Mouse (Mus musculus) kidney, postnatal 25 days (tissue): ENCODE results near the gene Gm10382.

ENCODE experiments used
- DNase-seq, 2 experiments: peaks; one replicate each; pipeline ENCODE4 v3.0.0; 2021; ENCODE audit warnings: mixed read lengths in 2 of 2

The Gm10382 gene

DNA sequence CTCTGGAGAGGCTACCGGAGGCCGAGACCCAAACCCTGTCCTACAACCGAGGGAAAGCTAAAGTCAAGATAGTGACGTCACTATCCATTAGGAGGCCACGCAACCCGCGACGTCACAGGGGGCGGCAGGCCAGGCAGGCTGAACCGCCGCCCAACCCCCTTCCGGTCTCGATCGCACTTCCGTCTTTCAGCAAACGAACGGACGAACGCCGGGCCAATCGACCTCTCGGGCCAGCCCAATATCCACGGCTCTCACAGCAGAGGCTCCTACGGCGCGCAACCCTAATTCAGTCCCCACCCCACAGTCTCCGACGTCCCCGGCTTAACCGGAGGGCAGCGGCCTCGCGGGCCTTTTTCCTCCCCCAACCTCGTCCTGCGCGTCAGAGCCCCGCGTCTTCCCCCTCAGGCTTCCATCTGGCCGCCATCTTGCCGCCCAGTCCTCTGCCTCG, at the start of gene Gm10382:
Gene Gm10382 (plus strand): TSS at position 192 of the 448 bp plus-strand sequence.
- DNase-seq, result peak; percentile 90 to 94

- DNase-seq, result peak in 1 of 2 experiments; percentile 27
Measured at GRCm38 (mm10) chr5:125339851-125340531, 49.1 kb upstream of the Gm10382 start.

- DNase-seq, result peak; percentile 92 to 93
Measured at GRCm38 (mm10) chr5:125340547-125341262, 48.4 kb upstream of the Gm10382 start, which contains the start of gene Scarb1. TSS of gene Scarb1 (minus strand) at chr5:125341094.

DNA sequence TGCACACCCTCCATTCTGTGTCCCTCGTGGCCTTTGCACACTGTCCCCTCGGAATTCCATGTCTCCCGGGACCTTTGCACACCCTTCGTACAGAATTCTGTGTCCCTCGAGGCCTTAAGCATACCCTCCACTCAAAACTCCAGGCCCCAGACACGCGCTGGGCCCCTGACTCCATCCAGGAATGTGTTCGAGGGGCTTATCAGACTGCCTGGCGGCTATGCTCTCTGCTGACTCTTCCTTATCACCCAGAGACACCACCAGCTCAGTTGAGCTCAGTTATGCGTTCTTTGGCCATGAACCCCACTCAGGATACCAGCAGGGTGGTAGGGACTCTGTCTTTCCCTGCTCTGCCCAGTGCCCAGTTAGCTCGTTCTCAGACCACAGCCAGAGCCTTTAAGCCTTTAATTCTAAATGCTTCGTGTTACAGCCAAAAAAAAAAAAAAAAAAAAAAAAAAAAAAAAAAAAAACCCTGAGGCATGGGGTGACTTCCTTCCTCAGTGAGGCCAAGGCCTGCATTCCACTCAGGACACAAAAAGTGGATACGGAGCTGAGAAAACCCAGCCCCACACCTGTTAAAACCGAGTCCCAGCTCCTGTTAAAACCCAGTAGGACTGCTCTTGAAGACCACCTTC, 47.5 kb upstream of the Gm10382 start:
- DNase-seq, result no peak

DNA sequence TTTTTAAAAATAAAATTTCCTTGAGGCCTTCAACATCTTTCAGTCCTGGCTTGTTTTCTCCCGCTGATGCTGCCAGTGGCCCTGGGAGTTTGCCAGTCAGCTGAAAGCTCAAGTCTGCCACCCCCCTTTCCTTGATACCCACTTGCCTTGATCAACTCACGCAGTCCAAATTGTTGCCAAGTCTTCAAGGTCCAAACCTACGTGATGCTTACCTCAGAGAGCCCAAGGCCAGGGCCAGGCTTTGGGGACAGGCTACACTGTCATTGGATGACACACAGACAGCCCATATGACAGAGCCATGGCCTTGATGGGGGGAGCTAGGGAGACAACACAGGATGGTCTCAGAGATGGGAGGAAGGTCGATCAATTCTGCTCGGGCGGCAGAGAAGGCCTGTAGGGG, 44.8 kb upstream of the Gm10382 start:
- no peak for DNase-seq

- no peak for DNase-seq
Measured at GRCm38 (mm10) chr5:125348067-125348466, 41.1 kb upstream of the Gm10382 start.

GRCm38 (mm10) chr5:125348487-125348886, 40.6 kb upstream of the Gm10382 start:
- peak in 1 of 2 experiments; percentile 69 for DNase-seq

- DNase-seq, result no peak
Measured at GRCm38 (mm10) chr5:125349391-125349790, 39.7 kb upstream of the Gm10382 start.

- no peak for DNase-seq
Measured at GRCm38 (mm10) chr5:125351057-125351456, 38.1 kb upstream of the Gm10382 start.

DNA sequence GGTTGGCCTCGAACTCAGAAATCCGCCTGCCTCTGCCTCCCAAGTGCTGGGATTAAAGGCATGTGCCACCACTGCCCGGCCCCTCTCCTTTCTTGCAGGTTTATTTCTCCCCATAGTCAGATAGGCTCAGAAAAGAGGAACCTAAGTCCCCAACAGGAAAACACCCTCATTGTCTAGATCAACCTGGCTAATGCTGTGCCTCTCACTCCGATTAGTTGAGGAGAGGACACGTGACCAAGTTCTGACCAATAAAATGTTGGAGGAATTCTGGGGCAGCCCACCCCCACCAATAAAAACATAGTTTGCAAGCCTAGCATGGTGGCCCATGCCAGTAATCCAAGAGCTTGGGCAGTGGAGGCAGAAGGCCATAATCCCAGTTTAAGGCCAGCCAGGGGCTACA, 37.2 kb upstream of the Gm10382 start:
- no peak for DNase-seq

DNA sequence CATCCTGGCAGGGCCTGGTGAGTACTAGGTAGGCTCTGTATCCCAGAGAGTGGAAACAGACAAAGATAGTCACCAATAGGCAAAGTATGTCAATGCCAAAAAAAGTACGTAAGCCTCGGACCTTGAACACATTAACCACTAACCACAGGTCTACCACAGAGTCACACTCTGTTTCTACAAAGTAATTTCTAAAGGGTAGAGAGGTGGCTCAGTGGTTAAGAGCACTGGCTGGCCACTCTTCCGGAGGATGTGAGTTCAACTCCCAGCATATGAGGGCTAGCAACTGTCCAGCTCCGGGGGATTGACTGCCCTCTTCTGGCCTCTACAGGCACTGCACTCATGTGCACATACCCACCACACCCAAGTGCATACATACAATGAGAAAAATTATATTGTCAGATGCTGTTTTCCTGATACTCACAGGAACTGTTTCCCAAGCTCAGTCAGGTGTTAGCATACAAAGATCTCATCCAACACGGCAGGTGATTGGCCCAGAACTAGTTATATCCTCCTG, 36.3 kb upstream of the Gm10382 start:
- DNase-seq, result no peak

GRCm38 (mm10) chr5:125354885-125355492, 34.1 kb upstream of the Gm10382 start:
- no peak for DNase-seq

- no peak for DNase-seq
Measured at GRCm38 (mm10) chr5:125355650-125356049, 33.5 kb upstream of the Gm10382 start.

DNA sequence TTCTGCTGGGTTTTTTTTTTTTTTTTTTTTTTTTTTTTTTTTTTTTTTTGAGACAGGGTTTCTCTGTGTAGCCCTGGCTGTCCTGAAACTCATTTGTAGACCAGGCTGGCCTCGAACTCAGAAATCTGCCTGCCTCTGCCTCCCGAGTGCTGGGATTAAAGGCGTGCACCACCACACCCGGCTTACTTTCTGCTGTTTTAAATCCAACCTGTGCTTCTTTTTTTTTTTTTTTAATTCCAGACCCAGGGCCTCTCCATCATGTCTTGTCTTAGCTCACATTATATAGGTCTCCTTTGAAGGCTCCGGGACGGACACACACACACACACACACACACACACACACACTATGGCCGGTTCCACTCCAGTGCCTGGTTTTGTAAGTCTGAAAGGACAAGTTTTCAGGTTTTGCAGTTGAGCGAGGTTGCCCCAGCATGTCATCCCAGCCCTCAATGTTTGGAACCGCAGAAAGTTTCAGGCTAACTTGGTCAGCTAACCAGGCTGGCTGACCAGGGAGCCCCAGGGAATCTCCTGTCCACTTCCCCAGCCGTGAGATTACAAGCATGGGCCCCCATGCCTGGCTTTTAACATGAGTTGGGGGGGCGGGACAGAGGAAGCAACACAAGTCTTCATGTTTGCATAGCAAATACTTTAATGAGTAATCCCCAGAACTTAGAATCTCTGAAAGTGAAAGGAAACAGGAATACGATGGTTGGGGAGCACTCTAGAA, 31.4 kb upstream of the Gm10382 start:
- no peak for DNase-seq

DNA sequence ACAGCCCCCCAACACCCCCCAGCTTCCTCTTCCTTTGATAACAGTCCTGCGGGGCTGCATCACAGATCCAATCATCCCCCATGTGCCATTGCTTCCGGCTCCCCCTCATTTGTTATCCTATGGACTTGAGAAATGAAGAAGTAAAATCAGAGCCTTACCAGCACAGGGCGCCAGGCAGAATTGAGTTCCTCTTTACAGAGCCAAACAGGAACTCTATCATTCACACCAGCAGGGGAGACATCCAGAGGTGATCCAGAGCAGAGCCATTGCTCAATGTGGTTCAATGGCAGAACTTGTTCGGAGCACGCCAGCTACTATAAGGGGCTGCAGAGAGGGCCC, 30.9 kb upstream of the Gm10382 start:
- no peak for DNase-seq

GRCm38 (mm10) chr5:125360566-125360965, 28.6 kb upstream of the Gm10382 start:
- DNase-seq, result peak; percentile 60 to 73

GRCm38 (mm10) chr5:125360981-125361510, 28.1 kb upstream of the Gm10382 start:
- no peak for DNase-seq

DNA sequence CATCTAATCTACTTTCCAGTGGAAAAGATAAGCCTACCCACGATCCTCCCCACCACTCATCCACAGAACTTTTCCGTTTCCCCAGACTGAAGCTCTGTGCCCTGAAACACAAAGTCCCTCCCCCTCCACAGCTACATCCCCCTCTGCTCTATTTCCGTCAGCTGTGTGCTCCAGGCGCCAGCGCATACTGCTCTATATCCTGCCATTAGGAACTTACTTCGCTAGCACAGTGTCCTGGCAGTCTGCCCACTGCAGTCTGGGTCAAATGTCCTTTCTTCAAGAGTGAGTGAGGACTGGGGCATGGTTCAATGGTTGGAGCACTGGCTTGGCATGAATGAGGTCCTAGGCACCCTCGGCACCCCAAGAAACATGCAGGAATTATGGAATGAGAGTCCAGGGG, 25.2 kb upstream of the Gm10382 start:
- DNase-seq, result peak; percentile 88 to 92

DNA sequence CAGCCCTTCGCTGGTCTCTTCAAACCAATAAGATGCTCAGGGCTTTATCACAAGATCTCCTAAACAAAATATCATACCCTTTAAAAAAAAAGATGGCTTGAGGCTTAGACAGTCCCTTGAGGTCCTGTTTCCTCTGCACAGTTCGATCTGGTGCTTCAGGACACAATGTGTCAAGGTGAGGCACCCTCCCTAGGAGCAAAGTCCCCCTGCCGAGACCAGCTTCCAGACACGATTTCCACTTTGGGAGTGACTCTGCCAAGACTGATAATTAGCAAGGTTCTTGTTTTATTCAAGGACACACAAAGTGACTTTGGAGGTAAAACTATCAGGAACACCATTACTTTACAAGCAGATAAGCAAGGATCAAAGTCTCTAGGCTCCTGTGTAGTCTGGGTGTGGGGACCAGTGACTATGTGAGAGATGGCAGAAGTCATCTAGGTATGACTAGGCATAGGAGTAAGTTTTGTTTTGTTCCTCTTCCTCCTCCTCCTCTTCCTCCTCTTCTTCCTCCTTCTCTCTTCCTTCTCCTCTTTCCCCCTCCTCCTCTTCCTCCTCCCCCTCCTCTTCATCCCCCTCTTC, 24.2 kb upstream of the Gm10382 start:
- DNase-seq, result no peak

DNA sequence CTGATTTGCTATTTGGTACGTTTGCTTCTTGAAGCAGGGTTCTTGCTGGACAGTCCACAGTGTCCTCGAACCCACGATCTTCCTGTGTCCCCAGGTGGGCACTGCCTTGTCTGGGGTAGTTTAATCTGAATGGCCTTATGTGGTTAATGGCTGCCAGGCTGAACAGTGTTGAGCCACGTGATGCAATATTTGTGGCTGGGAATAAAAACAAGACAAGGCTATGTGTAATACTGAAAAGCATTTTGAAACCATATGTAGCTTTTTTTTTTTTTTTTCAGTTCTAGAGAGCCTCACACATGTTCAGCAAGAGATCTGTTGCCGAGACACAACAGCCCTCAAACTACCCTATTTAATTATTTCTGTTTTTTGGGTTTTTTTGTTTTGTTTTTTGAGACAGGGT, 21.0 kb upstream of the Gm10382 start:
- no peak for DNase-seq

GRCm38 (mm10) chr5:125368568-125368967, 20.6 kb upstream of the Gm10382 start:
- DNase-seq, result peak; percentile 71 to 75
